Mouse (Mus musculus): ENCODE measurements around the gene Zmynd8. TPM values are rescaled to one million over a fixed set of nuclear protein-coding genes. Genes with fewer than 3 reads are reported as not detected.
A peak's percentile ranks its signal among the peaks of the same experiment; 100 is the strongest.

The Zmynd8 gene
- polyA plus RNA-seq, 1 experiment from 2014 or later: 28.6 TPM

GRCm38 (mm10) chr2:165856611-165857200 is 42.1 kb downstream of the Zmynd8 start:
- no peaks in the 10 kb centered on the region for H3K27me3 ChIP-seq (replicated peaks; ENCODE audit: control insufficient read depth, insufficient read depth, low read length)
- DNase-seq (ENCODE audit: low spot score): no peak
- H3K4me2 ChIP-seq (ENCODE audit: low read depth, low read length): no peak overlapping the region
- ATAC-seq (ENCODE audit: low read depth): no peak
- peaks cover 56% of the 10 kb centered on the region for H3K4me1 ChIP-seq (ENCODE audit: control insufficient read depth, insufficient read depth, low read length)
- no peak overlapping the region for H3K9ac ChIP-seq (ENCODE audit: low read depth, low read length)
- WGBS: 73% methylated on average over 7 of the region's 7 CpGs
- H3K36me3 ChIP-seq (ENCODE audit: control insufficient read depth, insufficient read depth, low read length): peaks cover 9% of the 10 kb centered on the region
- H3K27ac ChIP-seq (replicated peaks; ENCODE audit: low read depth, low read length): peak overlapping the region; percentile 90
- no peaks in the 10 kb centered on the region for H3K9me3 ChIP-seq (ENCODE audit: control insufficient read depth, low read length)
- no peak overlapping the region for H3K4me3 ChIP-seq (ENCODE audit: low read depth, low read length)

DNA sequence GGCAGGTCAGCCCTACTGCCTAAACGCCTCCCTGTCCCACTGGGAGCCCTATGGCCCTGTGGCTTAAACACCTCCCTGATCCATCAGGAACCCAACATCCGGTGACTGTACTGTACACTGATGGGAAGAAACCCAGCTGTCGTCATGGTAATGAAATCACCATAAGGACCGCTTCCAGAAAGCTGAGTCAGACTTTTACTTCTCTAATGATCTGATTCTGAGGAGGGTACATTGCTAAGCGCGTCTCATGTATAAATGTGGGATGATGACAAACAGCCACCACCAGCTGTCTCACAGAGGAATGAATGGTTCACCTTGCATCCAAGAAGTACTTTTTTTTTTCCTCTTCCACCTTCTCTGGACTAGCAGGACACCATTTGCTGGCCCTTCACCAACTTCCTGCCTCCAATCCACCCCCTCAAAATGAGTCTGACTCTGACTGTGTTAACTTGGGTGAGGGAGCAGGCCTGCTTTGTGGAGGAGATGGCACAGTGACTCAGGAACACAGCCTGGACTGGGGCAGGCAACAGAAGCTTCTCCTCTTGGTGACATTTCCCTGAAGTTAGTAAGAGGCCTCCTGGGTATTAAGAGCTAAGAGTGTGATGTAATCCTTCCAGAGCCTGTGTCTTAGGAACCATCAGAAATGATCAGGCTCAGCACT is 43.0 kb downstream of the Zmynd8 start:
- Histone ChIP-seq H3K36me3 (ENCODE audit: control insufficient read depth, insufficient read depth, low read length) (peaks cover 12% of the 10 kb centered on the region), H3K4me2 (ENCODE audit: low read depth, low read length) (no peak overlapping the region), H3K9ac (ENCODE audit: low read depth, low read length) (no peak overlapping the region), H3K4me1 (ENCODE audit: control insufficient read depth, insufficient read depth, low read length) (peaks cover 61% of the 10 kb centered on the region), H3K27ac (replicated peaks; ENCODE audit: low read depth, low read length) (peak overlapping the region; percentile 90; the same call in 1 of the 2 replicates), H3K27me3 (replicated peaks; ENCODE audit: control insufficient read depth, insufficient read depth, low read length) (no peaks in the 10 kb centered on the region), H3K4me3 (ENCODE audit: low read depth, low read length) (no peak overlapping the region), H3K9me3 (ENCODE audit: control insufficient read depth, low read length) (no peaks in the 10 kb centered on the region)
- DNase-seq (ENCODE audit: low spot score): peak; percentile 70
- WGBS: 57% methylated on average over 6 of the region's 6 CpGs
- no peak; the same call in 1 of the 2 replicates for ATAC-seq (ENCODE audit: low read depth)

DNA sequence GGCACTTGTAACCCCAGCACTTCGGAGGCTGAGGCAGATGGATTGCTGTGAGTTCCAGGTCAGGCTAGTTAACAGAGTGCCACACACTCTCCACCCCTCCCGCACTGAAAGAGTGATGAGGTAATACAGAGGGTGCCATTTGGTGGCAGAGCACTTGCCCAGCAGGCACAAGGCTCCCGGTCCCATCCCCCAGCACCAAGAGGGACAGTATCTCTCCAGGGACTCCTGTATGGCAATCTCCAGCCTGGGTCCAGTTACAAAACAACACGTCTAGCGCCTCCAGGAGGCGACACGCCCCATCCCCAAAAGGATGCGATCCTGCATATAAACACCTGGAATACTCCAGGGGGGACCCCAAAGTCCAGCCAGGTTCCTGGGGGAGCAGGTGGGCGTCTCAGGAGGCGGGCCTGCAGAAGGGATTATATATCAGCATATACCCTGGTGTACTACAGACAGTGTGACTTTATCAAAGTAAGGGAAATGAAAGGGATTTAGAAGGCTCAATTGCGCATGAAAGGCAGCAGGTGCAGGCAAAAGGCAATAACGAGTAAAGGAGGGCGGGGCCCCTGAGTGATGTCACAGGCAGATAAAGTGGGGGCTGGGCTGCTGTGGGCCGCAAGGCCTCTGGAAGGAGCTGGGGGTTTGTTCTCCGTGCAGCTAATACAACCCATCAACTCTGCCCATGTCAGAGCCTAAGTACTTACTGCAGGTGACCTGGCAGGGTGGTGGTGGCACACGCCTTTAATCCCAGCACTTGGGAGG is 44.4 kb downstream of the Zmynd8 start:
- no peak overlapping the region for H3K4me2 ChIP-seq (ENCODE audit: low read depth, low read length)
- H3K4me3 ChIP-seq (ENCODE audit: low read depth, low read length): no peak overlapping the region
- H3K4me1 ChIP-seq (ENCODE audit: control insufficient read depth, insufficient read depth, low read length): peaks cover 53% of the 10 kb centered on the region
- H3K36me3 ChIP-seq (ENCODE audit: control insufficient read depth, insufficient read depth, low read length): peaks cover 13% of the 10 kb centered on the region
- no peak overlapping the region for H3K27ac ChIP-seq (replicated peaks; ENCODE audit: low read depth, low read length)
- 59% methylated on average over 16 of the region's 16 CpGs for WGBS
- DNase-seq (ENCODE audit: low spot score): peak; percentile 61
- H3K9ac ChIP-seq (ENCODE audit: low read depth, low read length): no peak overlapping the region
- no peaks in the 10 kb centered on the region for H3K27me3 ChIP-seq (replicated peaks; ENCODE audit: control insufficient read depth, insufficient read depth, low read length)
- H3K9me3 ChIP-seq (ENCODE audit: control insufficient read depth, low read length): no peaks in the 10 kb centered on the region
- peak; percentile 51 for ATAC-seq (ENCODE audit: low read depth)

- ATAC-seq (ENCODE audit: low read depth): no peak
- no peak overlapping the region for H3K27ac ChIP-seq (replicated peaks; ENCODE audit: low read depth, low read length)
- WGBS: 86% methylated on average over 9 of the region's 9 CpGs
These were observed 45.8 kb downstream of the Zmynd8 start for GRCm38 (mm10) chr2:165852896-165853633.

GRCm38 (mm10) chr2:165852453-165852852 is 46.4 kb downstream of the Zmynd8 start:
- no peak overlapping the region for H3K4me3 ChIP-seq (ENCODE audit: low read depth, low read length)
- DNase-seq (ENCODE audit: low spot score) (no peak), ATAC-seq (ENCODE audit: low read depth) (no peak)
- peak overlapping the region; percentile 72 for H3K27ac ChIP-seq (replicated peaks; ENCODE audit: low read depth, low read length)
- peaks cover 34% of the 10 kb centered on the region for H3K4me1 ChIP-seq (ENCODE audit: control insufficient read depth, insufficient read depth, low read length)
- WGBS: 80% methylated on average over 11 of the region's 11 CpGs
- no peaks in the 10 kb centered on the region for H3K27me3 ChIP-seq (replicated peaks; ENCODE audit: control insufficient read depth, insufficient read depth, low read length)
- H3K9me3 ChIP-seq (ENCODE audit: control insufficient read depth, low read length): no peaks in the 10 kb centered on the region
- peaks cover 17% of the 10 kb centered on the region for H3K36me3 ChIP-seq (ENCODE audit: control insufficient read depth, insufficient read depth, low read length)
- no peak overlapping the region for H3K9ac ChIP-seq (ENCODE audit: low read depth, low read length)
- no peak overlapping the region for H3K4me2 ChIP-seq (ENCODE audit: low read depth, low read length)

More at GRCm38 (mm10) chr2:165852896-165853633, 45.8 kb downstream of the Zmynd8 start:
- Histone ChIP-seq H3K9me3 (ENCODE audit: control insufficient read depth, low read length) (no peaks in the 10 kb centered on the region), H3K4me3 (ENCODE audit: low read depth, low read length) (no peak overlapping the region), H3K4me2 (ENCODE audit: low read depth, low read length) (no peak overlapping the region), H3K36me3 (ENCODE audit: control insufficient read depth, insufficient read depth, low read length) (peaks cover 13% of the 10 kb centered on the region), H3K27me3 (replicated peaks; ENCODE audit: control insufficient read depth, insufficient read depth, low read length) (no peaks in the 10 kb centered on the region), H3K9ac (ENCODE audit: low read depth, low read length) (no peak overlapping the region), H3K4me1 (ENCODE audit: control insufficient read depth, insufficient read depth, low read length) (peaks cover 40% of the 10 kb centered on the region)
- DNase-seq (ENCODE audit: low spot score): no peak

- Histone ChIP-seq H3K9me3 (ENCODE audit: control insufficient read depth, low read length) (no peaks in the 10 kb centered on the region), H3K27ac (replicated peaks; ENCODE audit: low read depth, low read length) (peak overlapping the region; percentile 72), H3K4me2 (ENCODE audit: low read depth, low read length) (no peak overlapping the region), H3K4me3 (ENCODE audit: low read depth, low read length) (no peak overlapping the region), H3K36me3 (ENCODE audit: control insufficient read depth, insufficient read depth, low read length) (peaks cover 17% of the 10 kb centered on the region), H3K9ac (ENCODE audit: low read depth, low read length) (peak overlapping the region; percentile 3; the same call in 1 of the 2 replicates), H3K4me1 (ENCODE audit: control insufficient read depth, insufficient read depth, low read length) (peaks cover 28% of the 10 kb centered on the region), H3K27me3 (replicated peaks; ENCODE audit: control insufficient read depth, insufficient read depth, low read length) (no peaks in the 10 kb centered on the region)
- DNase-seq (ENCODE audit: low spot score) (no peak), ATAC-seq (ENCODE audit: low read depth) (no peak)
- WGBS: 79% methylated on average over 13 of the region's 13 CpGs
These were observed 46.9 kb downstream of the Zmynd8 start for GRCm38 (mm10) chr2:165851811-165852415.

DNA sequence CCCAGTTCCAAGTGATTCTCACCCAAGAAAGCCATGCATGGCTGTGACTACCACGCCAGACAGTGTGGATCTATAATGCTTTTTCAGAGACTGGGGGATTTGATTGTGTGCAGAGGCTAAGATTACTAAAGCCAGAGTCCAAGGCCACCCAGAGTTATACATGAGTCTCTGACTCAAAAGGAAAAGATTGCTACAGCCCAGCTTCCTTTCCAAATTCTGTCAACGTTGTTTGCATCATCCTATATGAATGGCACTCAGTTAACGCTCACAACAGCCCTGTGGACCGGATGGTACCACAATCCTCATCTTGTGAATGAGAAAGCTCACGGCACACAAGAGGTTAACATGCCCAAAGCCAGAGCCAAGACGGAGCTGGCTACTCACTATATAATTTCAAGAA is 48.0 kb downstream of the Zmynd8 start:
- Histone ChIP-seq H3K4me1 (ENCODE audit: control insufficient read depth, insufficient read depth, low read length) (peaks cover 18% of the 10 kb centered on the region), H3K36me3 (ENCODE audit: control insufficient read depth, insufficient read depth, low read length) (peaks cover 28% of the 10 kb centered on the region), H3K4me2 (ENCODE audit: low read depth, low read length) (no peak overlapping the region), H3K27ac (replicated peaks; ENCODE audit: low read depth, low read length) (peak overlapping the region; percentile 72; the same call in 1 of the 2 replicates), H3K27me3 (replicated peaks; ENCODE audit: control insufficient read depth, insufficient read depth, low read length) (no peaks in the 10 kb centered on the region), H3K4me3 (ENCODE audit: low read depth, low read length) (no peak overlapping the region), H3K9me3 (ENCODE audit: control insufficient read depth, low read length) (no peaks in the 10 kb centered on the region), H3K9ac (ENCODE audit: low read depth, low read length) (no peak overlapping the region)
- 64% methylated on average over 6 of the region's 6 CpGs for WGBS
- no peak for DNase-seq (ENCODE audit: low spot score)
- no peak for ATAC-seq (ENCODE audit: low read depth)

- Histone ChIP-seq H3K36me3 (ENCODE audit: control insufficient read depth, insufficient read depth, low read length) (peaks cover 45% of the 10 kb centered on the region), H3K4me1 (ENCODE audit: control insufficient read depth, insufficient read depth, low read length) (peaks cover 12% of the 10 kb centered on the region), H3K27me3 (replicated peaks; ENCODE audit: control insufficient read depth, insufficient read depth, low read length) (no peaks in the 10 kb centered on the region), H3K4me2 (ENCODE audit: low read depth, low read length) (no peak overlapping the region), H3K9me3 (ENCODE audit: control insufficient read depth, low read length) (no peaks in the 10 kb centered on the region), H3K27ac (replicated peaks; ENCODE audit: low read depth, low read length) (no peak overlapping the region), H3K4me3 (ENCODE audit: low read depth, low read length) (no peak overlapping the region), H3K9ac (ENCODE audit: low read depth, low read length) (no peak overlapping the region)
- peak; percentile 50 for ATAC-seq (ENCODE audit: low read depth)
- 45% methylated on average over 5 of the region's 5 CpGs for WGBS
- DNase-seq (ENCODE audit: low spot score): peak; percentile 74
These were observed 49.7 kb downstream of the Zmynd8 start for GRCm38 (mm10) chr2:165849129-165849528.

All from embryonic facial prominence, embryonic 14.5 days (tissue).